Comparison of ENCODE assay signal across 14 mouse cellular contexts in genomic region chr10:123682718-123683255, GRCm38 (mm10).
"Had no signal": no experiment of that assay in that cellular context is flagged by ENCODE, and none has a peak within 500 bp of the region (broad histone marks: within the 10 kb centered on the region; RNA-seq: fewer than 3 reads in every experiment).

No protein-coding gene starts in this region.

- H3K27me3 ChIP-seq: liver, embryonic 12.5 days; midbrain, embryonic 15.5 days; neural tube, embryonic 12.5 days had no signal

- H3K4me3 ChIP-seq: left cerebral cortex, adult 2 months; limb, embryonic 10.5 days; liver, embryonic 12.5 days; midbrain, embryonic 15.5 days; neural tube, embryonic 12.5 days had no signal

- H3K9ac ChIP-seq: liver, embryonic 12.5 days; lung, embryonic 14.5 days; midbrain, embryonic 15.5 days; neural tube, embryonic 12.5 days had no signal

- DNase-seq: kidney, adult 8-10 months; lung, embryonic 14.5 days; lung, postnatal 10 days; lung, postnatal 4 days; right cerebral cortex, postnatal 4 days; spleen, adult 18-20 months; thymus, adult 18-20 months; thymus, postnatal 14 days had no signal

- H3K4me1 ChIP-seq: limb, embryonic 10.5 days; liver, embryonic 12.5 days had no signal

- H3K4me2 ChIP-seq: liver, embryonic 12.5 days; lung, embryonic 14.5 days; midbrain, embryonic 11.5 days; midbrain, embryonic 15.5 days; neural tube, embryonic 12.5 days had no signal

- H3K9me3 ChIP-seq: limb, embryonic 10.5 days; midbrain, embryonic 15.5 days; neural tube, embryonic 12.5 days had no signal

- ATAC-seq: liver, embryonic 12.5 days; midbrain, embryonic 15.5 days had no signal

- H3K27ac ChIP-seq: left cerebral cortex, adult 2 months; limb, embryonic 10.5 days; liver, embryonic 12.5 days; midbrain, embryonic 15.5 days; neural tube, embryonic 12.5 days had no signal

- H3K36me3 ChIP-seq: limb, embryonic 10.5 days; liver, embryonic 12.5 days; midbrain, embryonic 15.5 days; neural tube, embryonic 12.5 days had no signal
